Mouse (Mus musculus) frontal cortex, postnatal 25 days (tissue): ENCODE measurements around the gene Smim20.

Experiments
- DNase-seq, 2 experiments: peaks; one replicate each; pipeline ENCODE4 v3.0.0; 2022; ENCODE audit warnings: low spot score in 2 of 2

Smim20 gene

DNA sequence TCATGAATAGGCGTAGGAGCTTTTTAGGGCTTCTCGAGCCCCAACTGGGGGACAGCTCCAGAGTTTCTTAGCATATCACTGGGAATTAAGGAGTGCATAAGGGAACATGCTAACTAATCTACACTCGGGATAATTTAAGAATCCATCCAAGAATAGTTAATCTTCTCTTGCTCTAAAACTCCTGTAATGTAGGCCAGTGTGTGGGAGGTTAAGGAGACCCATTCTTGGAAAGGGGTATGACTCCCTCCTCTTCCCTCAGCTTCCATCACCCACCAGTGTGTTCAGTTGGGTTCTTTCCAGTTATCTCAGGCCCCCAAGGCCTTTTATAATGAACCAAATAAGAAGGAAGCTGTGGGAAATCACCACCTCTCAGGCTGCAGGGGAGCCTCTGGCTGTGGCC, 40.0 kb downstream of the Smim20 start:
- no peak for DNase-seq

DNA sequence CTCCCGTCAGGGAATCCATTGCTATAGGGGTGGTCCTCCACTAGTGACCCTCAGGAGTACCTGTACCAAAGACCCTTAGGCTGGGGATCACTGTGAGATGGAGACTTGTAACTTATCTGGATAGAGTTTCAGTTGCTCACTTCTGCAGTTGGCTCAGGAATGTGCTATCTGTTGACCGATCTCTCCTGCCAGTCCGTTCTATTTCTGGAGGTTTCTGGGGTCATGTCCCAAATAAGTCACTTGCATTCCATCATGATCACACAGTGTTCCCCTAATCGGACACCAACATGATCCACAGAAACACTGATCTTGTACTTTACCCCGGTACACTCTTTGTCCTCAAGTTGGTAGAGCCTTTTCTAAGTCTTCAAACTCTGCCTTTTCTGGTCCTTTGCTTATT, 40.6 kb downstream of the Smim20 start:
- no peak for DNase-seq

DNA sequence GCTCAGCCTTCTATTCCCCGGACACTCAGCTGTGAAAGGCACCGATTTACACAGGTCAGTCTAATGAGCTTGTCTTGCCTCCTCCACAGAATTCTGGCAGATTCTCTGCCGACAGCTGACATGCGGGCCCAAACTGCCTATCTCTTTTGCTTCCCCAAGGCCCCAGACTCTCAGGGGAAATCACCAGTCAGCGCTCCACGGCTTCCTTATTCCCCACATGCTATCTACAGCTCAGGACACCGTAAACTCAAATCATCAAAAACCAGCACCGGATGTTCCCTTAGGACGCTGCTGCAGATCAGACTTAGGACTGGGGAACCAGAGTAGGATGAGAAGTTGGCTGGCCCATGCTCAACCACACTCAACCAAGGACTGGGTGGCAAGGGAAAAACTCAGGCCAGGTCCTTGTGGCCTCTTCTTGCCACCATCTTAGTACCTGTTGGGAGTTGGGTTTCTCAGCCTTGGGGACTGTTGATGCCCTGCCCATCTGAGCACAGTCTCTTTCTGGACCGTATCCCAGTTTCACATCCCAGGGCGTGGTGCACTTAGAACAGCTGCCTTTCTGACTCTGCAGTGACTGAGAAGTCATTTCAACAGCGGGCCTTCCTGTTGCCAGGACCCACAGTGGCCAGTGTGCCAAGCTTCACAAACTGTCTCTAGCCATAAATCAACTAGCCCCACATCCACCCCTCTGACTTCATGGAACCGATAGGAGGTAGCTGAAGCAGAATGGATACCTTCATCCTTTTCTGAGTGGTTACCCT, 47.7 kb downstream of the Smim20 start:
- no peak for DNase-seq

DNA sequence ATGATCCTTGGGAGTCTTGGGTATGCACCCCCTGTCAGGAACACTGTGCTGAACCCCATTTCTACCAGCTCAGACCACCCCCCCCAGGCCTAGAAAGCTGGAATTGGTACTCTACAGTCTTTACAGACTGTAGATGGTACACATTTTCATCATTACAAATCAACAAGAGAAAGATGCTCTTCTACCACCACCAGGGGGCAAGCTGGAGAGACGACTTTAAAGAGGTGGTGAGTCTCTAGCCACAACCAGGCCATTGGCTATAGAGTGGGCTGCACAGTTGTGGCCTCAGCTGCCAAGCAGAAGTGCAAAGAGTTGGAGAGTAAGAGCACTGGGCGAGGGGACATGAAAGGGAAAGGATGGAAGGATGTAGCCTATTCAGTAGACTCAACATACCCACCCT, 48.9 kb downstream of the Smim20 start:
- no peak for DNase-seq

DNA sequence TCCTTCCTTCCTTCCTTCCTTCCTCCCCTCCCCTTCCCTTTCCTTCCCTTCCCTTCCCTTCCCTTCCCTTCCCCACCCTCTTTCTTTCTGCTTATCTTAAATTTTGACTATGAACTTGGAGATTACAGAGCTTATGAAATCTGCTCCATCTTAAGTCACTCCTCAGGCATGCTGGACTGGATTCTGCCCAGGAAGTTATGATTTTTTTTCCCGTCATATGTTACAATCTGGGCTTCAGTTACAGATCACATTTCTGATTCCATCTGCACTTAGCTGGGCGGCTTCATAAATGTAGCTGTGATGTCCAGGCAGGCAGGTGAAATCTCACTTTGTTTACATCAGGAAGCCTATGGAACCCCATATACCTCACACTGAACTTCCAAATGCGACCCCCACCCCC, 50.5 kb downstream of the Smim20 start:
- no peak for DNase-seq

DNA sequence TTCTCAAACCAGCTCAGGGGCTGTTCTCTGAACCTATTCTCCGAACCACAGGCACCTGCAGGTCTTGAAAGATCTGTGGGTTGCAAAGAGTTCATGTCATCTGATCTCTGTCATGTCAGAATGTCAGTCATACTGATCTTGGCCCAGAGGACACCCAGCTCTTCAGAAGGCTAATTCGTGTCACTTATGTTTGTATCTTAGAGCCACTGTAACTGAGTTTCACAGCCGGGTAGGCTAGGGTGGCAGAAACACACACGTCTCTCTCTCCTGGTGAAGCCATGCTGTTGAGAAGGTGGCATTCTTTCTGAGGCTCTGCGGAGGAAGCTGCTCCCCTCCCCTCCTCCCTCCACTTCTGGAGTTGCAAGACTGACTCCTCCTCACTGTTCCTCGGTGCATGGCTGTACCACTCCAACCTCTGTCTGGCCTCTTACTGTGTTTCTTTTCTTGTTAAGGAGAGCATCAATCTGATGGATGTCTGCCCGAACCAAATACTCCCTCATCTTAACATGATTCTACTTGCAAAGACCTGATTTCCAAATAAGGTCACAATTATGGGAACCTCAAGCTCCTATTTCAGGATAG, 51.1 kb downstream of the Smim20 start:
- no peak for DNase-seq

DNA sequence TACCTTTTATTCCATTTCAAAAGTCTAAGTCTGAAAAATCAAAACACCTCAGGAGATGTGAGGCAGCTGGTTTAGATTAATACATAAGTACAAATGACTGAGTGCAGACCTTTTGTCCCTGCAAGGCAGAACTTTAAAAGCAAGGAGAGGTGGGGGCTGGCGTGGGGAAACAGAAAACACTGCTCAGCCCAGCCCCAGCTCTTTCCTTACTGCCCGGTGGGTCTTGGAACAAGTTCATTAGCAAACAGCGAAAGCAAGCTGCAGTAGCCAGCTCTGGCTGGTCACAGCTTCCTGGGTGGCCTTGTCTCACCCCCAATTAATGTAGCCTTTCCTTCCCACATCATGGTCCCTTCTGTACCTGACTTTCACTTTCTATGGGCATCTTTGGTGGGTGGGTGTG, 53.4 kb downstream of the Smim20 start:
- DNase-seq: no peak

DNA sequence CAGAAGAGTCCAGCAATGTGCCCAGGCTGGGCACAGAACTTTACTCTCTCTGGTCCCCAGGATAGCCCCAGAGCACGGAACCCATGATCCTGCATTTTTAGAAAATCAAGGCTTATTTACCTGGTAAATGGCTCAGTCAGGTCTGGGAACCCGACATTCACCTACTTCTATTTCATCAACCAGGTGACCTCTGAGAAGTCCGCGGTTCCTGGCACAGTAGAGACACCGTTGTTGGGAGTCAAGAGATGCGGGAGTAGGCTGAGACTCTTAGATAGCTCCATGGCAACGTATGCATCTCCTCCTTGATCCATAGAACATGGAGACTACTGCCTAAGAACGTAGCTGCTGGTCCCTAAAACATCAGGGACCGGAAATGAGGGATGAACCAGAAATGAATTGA, 55.0 kb downstream of the Smim20 start:
- no peak for DNase-seq

DNA sequence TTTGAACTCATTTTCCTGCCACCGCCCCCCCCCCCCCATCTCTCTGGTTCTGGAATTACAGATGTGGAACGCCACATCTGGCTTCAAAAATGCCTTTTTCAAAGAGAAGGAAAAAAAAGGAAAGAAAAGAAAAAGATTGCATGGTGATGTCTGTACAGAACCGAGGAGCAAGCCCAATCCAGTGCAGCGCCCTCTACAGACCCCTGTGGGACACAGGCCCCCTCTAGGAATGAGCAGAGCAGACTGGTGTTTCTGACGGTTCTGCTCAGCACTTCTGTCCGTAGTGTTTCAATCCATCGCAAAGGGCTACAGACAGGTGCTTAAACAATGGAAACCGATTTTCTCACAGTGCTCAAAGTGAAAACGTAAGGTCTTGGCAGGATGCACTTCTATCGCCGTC, 55.6 kb downstream of the Smim20 start:
- DNase-seq: no peak

DNA sequence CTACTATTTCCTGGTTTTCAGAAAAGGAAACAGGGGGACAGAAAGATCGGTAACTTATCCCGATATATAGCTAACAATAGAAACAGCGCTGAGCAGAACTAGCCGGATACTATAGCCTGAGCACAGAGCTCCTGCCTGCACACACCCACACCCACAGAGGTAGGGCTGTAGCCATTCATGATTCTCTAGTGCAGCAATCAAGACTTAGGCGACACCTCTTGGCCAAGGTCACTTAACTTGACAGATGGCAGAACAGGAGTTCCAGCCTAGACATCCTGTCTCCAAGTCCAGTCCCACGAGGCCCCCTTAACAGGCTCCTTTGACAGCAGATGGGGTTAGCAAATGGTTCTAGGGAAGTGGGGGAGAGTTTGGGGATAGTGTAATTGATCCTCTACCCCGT, 56.2 kb downstream of the Smim20 start:
- DNase-seq: no peak

DNA sequence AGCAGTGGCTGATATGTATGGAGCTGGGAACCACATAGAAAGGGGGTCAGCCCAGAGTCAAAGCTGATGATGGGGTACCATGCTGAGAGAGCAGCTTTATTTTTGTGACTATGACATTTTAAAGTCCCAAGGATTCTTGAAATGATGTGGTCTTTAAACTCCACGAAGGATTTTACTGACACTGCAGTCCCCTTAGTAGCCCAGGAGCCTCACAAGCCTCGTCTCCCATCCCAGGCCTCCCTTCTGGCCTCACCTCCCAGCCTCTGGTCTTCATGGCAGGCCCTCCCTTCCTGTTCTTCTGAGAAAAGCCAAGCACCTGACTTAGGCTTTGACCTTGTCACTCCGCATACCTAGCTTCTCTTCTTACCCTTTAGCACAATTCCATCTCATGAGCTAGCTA, 57.4 kb downstream of the Smim20 start:
- DNase-seq: no peak

DNA sequence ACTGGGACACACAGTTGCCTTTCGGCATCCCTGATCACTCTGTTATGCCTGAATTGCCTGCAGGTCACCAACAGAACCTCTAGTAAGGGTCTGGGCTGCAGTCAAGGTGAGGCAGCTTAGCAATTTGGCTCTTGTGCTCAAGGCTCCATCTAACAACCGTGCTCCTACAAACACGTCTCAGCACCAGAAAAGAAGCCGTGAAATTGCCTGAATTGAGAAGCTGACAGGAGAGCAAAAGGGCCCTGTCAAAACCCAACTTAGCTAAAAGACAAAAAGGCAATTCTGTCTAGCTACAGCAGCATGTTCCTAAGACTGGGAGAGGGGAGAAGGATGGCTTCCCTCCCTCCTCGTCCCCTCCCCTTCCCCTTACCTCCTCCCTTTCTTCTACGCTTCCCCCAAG, 57.9 kb downstream of the Smim20 start:
- DNase-seq: no peak

DNA sequence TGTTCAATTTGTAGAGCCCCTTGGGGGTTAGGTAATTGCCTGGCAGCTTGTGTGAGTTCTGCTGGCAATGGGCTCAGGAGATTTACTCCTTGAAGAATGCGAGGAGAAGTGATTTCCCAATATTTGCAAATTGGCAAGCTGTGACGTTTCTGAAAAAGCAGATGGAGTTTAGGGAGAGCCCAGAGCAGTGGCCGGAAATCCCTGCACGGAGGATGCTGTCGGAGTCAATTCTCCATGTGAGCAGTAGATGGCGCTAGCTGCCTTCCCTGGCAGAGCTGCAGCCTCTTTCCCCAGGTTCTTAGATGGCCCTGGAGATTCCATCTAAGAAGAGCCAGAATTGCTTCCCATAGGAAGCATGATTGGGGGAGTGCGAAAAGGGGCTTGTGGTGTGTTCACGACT, 59.1 kb downstream of the Smim20 start:
- peak; percentile 47 to 66 for DNase-seq

DNA sequence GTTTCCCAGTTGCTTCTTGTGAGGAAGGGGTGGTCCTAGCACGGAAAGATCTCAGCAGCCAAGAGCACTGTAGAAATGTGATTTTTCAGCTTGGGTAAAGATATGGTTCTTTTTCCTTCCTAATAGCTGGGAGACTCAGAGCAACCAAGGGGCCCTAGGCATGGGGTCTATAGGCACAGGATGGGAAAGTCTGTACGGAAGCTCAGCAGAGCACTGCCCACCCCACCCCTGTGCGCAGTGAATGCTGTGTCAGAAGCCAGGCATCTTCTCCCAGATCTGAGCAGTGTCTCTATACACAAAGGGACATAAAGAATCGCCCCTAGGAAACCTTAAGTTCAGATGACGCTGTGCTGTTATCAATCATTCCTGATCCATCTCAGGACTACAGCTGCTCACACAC, 59.6 kb downstream of the Smim20 start:
- DNase-seq: no peak
